Mouse (Mus musculus): ENCODE data around the gene Olfr726. TPM values are rescaled to one million over a fixed set of nuclear protein-coding genes. Genes with fewer than 3 reads are reported as not detected.

Gene Olfr726
- not detected for total RNA-seq (2021)
- long read RNA-seq, experiment 1, result 0 reads
- long read RNA-seq, experiment 2, result 0 reads

- no peak for DNase-seq (ENCODE audit: low spot score in 2 of 2)
These were observed at the start of gene Olfr726 for GRCm38 (mm10) chr14:50090853-50091252. Olfr726 (minus strand) TSS chr14:50090953.

- no peak for DNase-seq (ENCODE audit: low spot score in 2 of 2)
These were observed 32.1 kb upstream of the Olfr726 start, which contains the start of gene Olfr727 for GRCm38 (mm10) chr14:50122886-50123285. Olfr727 (plus strand) TSS chr14:50123186.

GRCm38 (mm10) chr14:50062733-50063104 lies 28.0 kb downstream of the Olfr726 start:
- DNase-seq (ENCODE audit: low spot score in 2 of 2), result no peak

- DNase-seq (ENCODE audit: low spot score in 2 of 2), result peak; percentile 23 to 50
These were observed 28.6 kb downstream of the Olfr726 start for GRCm38 (mm10) chr14:50061955-50062732.

- DNase-seq (ENCODE audit: low spot score in 2 of 2), result no peak
These were observed 29.2 kb downstream of the Olfr726 start for GRCm38 (mm10) chr14:50061590-50061954.

- DNase-seq (ENCODE audit: low spot score in 2 of 2), result peak in 1 of 2 experiments; percentile 8
These were observed 29.6 kb downstream of the Olfr726 start for GRCm38 (mm10) chr14:50061179-50061578.

GRCm38 (mm10) chr14:50040275-50040674 lies 50.5 kb downstream of the Olfr726 start, which contains the start of gene Olfr725:
Olfr725 (minus strand) TSS chr14:50040375.
- no peak for DNase-seq (ENCODE audit: low spot score in 2 of 2)

Other genes starting within 250 kb of the Olfr726 start
- not detected for gene Olfr722, start 189.0 kb downstream of the Olfr726 start, total RNA-seq (2021)
- gene Olfr723, start 159.2 kb downstream of the Olfr726 start, total RNA-seq (2021), result not detected
- gene Olfr724, start 127.7 kb downstream of the Olfr726 start, total RNA-seq (2021), result not detected
- not detected for gene Olfr725, start 50.6 kb downstream of the Olfr726 start, total RNA-seq (2021)
- gene Olfr727, start 32.2 kb upstream of the Olfr726 start, total RNA-seq (2021), result not detected
- not detected for gene Olfr728, start 51.7 kb upstream of the Olfr726 start, total RNA-seq (2021)
- not detected for gene Olfr729, start 62.0 kb upstream of the Olfr726 start, total RNA-seq (2021)
- not detected for gene Olfr730, start 97.2 kb upstream of the Olfr726 start, total RNA-seq (2021)
- gene Olfr731, start 150.9 kb upstream of the Olfr726 start, total RNA-seq (2021), result not detected
- not detected for gene Olfr732, start 193.3 kb upstream of the Olfr726 start, total RNA-seq (2021)
- not detected for gene Olfr733, start 210.6 kb upstream of the Olfr726 start, total RNA-seq (2021)
- not detected for gene Olfr734, start 235.8 kb upstream of the Olfr726 start, total RNA-seq (2021)